In the genomic region with DNA sequence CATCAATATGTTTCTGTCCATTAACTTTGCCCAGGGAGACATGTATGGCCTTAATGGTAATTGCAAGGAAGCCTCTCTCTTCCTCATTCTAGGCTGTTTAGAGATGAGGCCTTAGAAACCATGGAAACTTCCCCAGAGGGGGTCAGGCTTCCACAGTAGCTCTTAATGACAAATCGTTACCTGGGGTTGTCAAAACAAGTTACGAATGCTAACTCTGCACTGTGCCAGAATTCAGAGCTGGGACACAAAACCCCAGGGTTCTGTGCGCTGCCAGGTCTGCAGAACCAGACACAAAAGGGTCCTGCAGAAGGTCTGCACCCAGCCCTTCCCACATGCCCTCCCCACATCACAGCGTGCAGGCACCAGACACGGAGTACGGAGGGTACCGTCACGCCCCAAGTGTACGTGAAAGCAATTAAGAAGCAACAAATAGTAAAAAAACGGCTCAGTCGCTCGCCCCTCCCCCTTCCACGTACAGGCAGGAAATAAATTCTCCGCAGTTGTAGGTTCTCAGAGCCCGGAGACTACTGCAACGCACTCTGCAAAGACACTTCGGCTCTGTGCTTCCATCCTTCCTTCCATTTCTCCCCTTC, we compare ENCODE assay signal across 10 mouse cellular contexts.
DNase-seq lines count a peak whose midpoint lies in the region; ATAC-seq and TF ChIP-seq lines count a peak whose summit lies in the region.
"Had no signal": no experiment of that assay in that cellular context is flagged by ENCODE, and none has a peak within 500 bp of the region (broad histone marks: within the 10 kb centered on the region; RNA-seq: fewer than 3 reads in every experiment).

No protein-coding gene starts in this region.

- peak overlapping the region; percentile 6 for H3K9ac ChIP-seq in forebrain, postnatal 0 days
- H3K9ac ChIP-seq in limb, embryonic 15.5 days: 0 out of 2 replicates have a peak overlapping the region, but pooled peaks have one; percentile 0
- H3K9ac ChIP-seq in stomach, embryonic 14.5 days (replicated peaks; ENCODE audit: low read depth, low read length): no peak overlapping the region

- no peaks in the 10 kb centered on the region; the same call in 1 of the 2 replicates for H3K4me1 ChIP-seq in forebrain, postnatal 0 days (ENCODE audit: insufficient read depth)
- H3K4me1 ChIP-seq in limb, embryonic 15.5 days: peaks cover 8% of the 10 kb centered on the region
- no peaks in the 10 kb centered on the region for H3K4me1 ChIP-seq in stomach, embryonic 14.5 days (ENCODE audit: control insufficient read depth, insufficient read depth, low read length)

- H3K4me3 ChIP-seq in forebrain, postnatal 0 days (ENCODE audit: low read depth, low read length): peak overlapping the region; percentile 21
- peak overlapping the region; percentile 28 for H3K4me3 ChIP-seq in limb, embryonic 15.5 days
- H3K4me3 ChIP-seq in stomach, embryonic 14.5 days (ENCODE audit: low read depth, low read length): no peak overlapping the region

- TF ChIP-seq CTCF in forebrain, postnatal 0 days (IDR thresholded peaks at IDR 0.05; ENCODE audit: low read depth): no peak; the same call in 1 of the 2 replicates

- 7% methylated on average over 17 of the region's 17 CpGs for WGBS in forebrain, postnatal 0 days
- WGBS in limb, embryonic 15.5 days: 6% methylated on average over 17 of the region's 17 CpGs
- 27% methylated on average over 17 of the region's 17 CpGs for WGBS in stomach, embryonic 14.5 days

- no peak overlapping the region for H3K27ac ChIP-seq in forebrain, postnatal 0 days (ENCODE audit: low read depth, low read length)
- peak overlapping the region; percentile 19; the same call in 1 of the 2 replicates for H3K27ac ChIP-seq in limb, embryonic 15.5 days
- no peak overlapping the region for H3K27ac ChIP-seq in stomach, embryonic 14.5 days (ENCODE audit: low read length)

- H3K36me3 ChIP-seq in forebrain, postnatal 0 days (ENCODE audit: insufficient read depth): no peaks in the 10 kb centered on the region
- H3K36me3 ChIP-seq in limb, embryonic 15.5 days: no peaks in the 10 kb centered on the region
- no peaks in the 10 kb centered on the region for H3K36me3 ChIP-seq in stomach, embryonic 14.5 days (ENCODE audit: control insufficient read depth, insufficient read depth, low read length)

- no peaks in the 10 kb centered on the region for H3K9me3 ChIP-seq in forebrain, postnatal 0 days (ENCODE audit: low read length)
- H3K9me3 ChIP-seq in limb, embryonic 15.5 days: no peaks in the 10 kb centered on the region
- no peaks in the 10 kb centered on the region for H3K9me3 ChIP-seq in stomach, embryonic 14.5 days (ENCODE audit: control insufficient read depth, low read depth, low read length)

- peak overlapping the region; percentile 44 for H3K4me2 ChIP-seq in forebrain, postnatal 0 days (ENCODE audit: low read depth)
- H3K4me2 ChIP-seq in limb, embryonic 15.5 days: peak overlapping the region; percentile 54
- H3K4me2 ChIP-seq in stomach, embryonic 14.5 days (replicated peaks; ENCODE audit: low read depth, low read length): peak overlapping the region; percentile 30

- peak; percentile 74 for ATAC-seq in forebrain, postnatal 0 days
- 0 out of 2 replicates have a peak, but pooled peaks have one; percentile 61 for ATAC-seq in limb, embryonic 15.5 days (ENCODE audit: insufficient number of reproducible peaks, low FRiP score, low TSS enrichment, low read depth)
- ATAC-seq in stomach, embryonic 14.5 days (ENCODE audit: insufficient number of reproducible peaks, insufficient read depth, low FRiP score, low read depth): no peak

- DNase-seq in kidney, postnatal 4 days: peak; percentile 19 to 31
- DNase-seq in kidney, adult 9 months: no peak
- DNase-seq in forebrain, postnatal 0 days: peak; percentile 66
- DNase-seq in spleen, adult 12 weeks (ENCODE audit: low spot score): no peak
- DNase-seq in urinary bladder, postnatal 10 days (ENCODE audit: low spot score): no peak
- DNase-seq in adrenal gland, postnatal 25 days: no peak
- DNase-seq: lung, postnatal 10 days had no signal

- H3K27me3 ChIP-seq in forebrain, postnatal 0 days (ENCODE audit: insufficient read depth, low read length): no peaks in the 10 kb centered on the region
- H3K27me3 ChIP-seq in limb, embryonic 15.5 days: no peaks in the 10 kb centered on the region
- no peaks in the 10 kb centered on the region for H3K27me3 ChIP-seq in stomach, embryonic 14.5 days (ENCODE audit: control insufficient read depth, insufficient read depth, low read length)
- H3K27me3 ChIP-seq: CH12.LX had no signal

Comparison
In these comparisons a context has a peak if more than half of its experiments do, and no peak if none do; other contexts are left out.
1. DNase-seq: peak in kidney, postnatal 4 days (2 of 2) and forebrain, postnatal 0 days (single experiment); none in kidney, adult 9 months (single experiment), spleen, adult 12 weeks (single experiment), urinary bladder, postnatal 10 days (single experiment) and adrenal gland, postnatal 25 days (single experiment).
2. Peak in every context shown above with its lines, with median percentiles within 50 percentile points of each other: H3K4me2 ChIP-seq.